Mouse (Mus musculus) ES-E14 (cell line): Measurements from ENCODE around the gene Cntd1.

Source experiments
- HCFC1 ChIP-seq: IDR thresholded peaks from 2 replicates; pipeline ENCODE4 v1.6.1; 2012; ENCODE audit warnings: low read length, inconsistent platforms, borderline replicate concordance; ENCODE audit not compliant: insufficient read depth
- MAFK ChIP-seq: IDR thresholded peaks from 2 replicates; pipeline ENCODE4 v1.6.1; 2014; ENCODE audit warnings: mild to moderate bottlenecking, low read depth, low read length, inconsistent platforms; ENCODE audit not compliant: insufficient read depth
- ZC3H11A ChIP-seq: IDR thresholded peaks from 2 replicates; pipeline ENCODE4 v1.6.1; 2012; ENCODE audit warnings: low read depth, mild to moderate bottlenecking, inconsistent platforms, low read length, borderline replicate concordance
- ZNF384 ChIP-seq: IDR thresholded peaks from 2 replicates; pipeline ENCODE4 v1.6.1; 2012; ENCODE audit warnings: low read depth, low read length, inconsistent platforms

GRCm38 (mm10) chr11:101232010-101232839 is 46.6 kb upstream of the Cntd1 start:
- no peak for TF ChIP-seq MAFK
- no peak for TF ChIP-seq ZNF384
- TF ChIP-seq HCFC1: no peak
- no peak for TF ChIP-seq ZC3H11A
